Mouse (Mus musculus) layer of hippocampus, adult 18-20 months (tissue): ENCODE data around the gene Gm20721. TPM values are rescaled to one million over a fixed set of nuclear protein-coding genes. Genes with fewer than 3 reads are reported as not detected.
"Not testable (repeated sequence)": the region's sequence is repeated elsewhere in the genome, so short reads cannot be mapped to it uniquely, and the experiment has no call there.

Experiments used
- DNase-seq, 2 experiments: peaks; one replicate each; pipeline ENCODE4 v3.0.0; 2022; ENCODE audit warnings: low spot score in 2 of 2
- long read RNA-seq: library from polyadenylated mRNA; stranded (forward); transcript quantifications from one replicate; pipeline ENCODE4 v2.0.0, GENCODE M21; 2021
- total RNA-seq, 2 experiments: library from RNA; stranded (reverse); gene quantifications; 2 replicates each; pipeline ENCODE4 v1.2.3; 2021

Gm20721 gene
- total RNA-seq, result 1 to 10 TPM; 3.1 to 3.2 TPM
- long read RNA-seq, result 0 reads

DNA sequence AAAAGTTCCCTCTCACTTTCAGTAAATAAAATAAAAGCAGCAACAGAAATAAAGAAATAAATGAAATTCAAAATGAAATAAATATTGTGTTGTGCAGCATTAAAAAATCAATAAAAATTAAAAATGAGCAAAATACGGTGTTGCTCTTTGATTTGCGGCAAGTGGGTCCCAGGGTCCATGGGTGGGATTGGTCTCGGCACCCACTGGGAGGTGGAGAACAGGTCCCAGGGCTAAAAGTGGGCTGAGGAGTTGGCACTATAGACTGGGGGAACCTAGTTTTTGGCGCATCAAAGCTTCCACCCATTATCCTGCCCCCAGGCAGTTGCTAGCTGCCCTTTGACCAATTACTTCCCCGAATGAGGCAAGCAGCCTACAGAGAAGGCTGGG is at the start of gene Gm20721:
Gene Gm20721, minus strand, starts transcription at position 101 of the 387 bp plus-strand sequence.
- DNase-seq, result no peak

DNA sequence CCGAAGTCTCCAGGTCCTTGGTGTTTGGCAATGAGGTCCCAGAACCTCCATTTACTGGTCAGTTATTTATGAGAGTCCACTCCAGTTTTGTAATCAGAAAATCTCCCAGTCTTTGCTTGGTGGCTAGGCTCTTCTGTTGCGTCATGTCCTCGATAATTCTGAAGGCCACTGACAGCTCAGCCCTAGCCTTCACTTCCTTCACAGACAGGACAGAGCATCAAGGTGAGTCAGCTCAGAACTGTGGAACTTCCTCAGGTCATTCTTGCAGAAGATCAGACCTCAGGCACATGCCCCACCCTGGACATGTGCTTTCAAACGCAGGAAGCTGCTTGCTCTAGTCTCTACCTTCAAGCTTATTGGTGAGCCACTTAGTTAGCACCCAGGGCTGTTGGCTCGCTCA is 46.9 kb upstream of the Gm20721 start:
- DNase-seq, result no peak

GRCm38 (mm10) chr2:174392554-174392953 is 46.0 kb upstream of the Gm20721 start:
- DNase-seq, result no peak

DNA sequence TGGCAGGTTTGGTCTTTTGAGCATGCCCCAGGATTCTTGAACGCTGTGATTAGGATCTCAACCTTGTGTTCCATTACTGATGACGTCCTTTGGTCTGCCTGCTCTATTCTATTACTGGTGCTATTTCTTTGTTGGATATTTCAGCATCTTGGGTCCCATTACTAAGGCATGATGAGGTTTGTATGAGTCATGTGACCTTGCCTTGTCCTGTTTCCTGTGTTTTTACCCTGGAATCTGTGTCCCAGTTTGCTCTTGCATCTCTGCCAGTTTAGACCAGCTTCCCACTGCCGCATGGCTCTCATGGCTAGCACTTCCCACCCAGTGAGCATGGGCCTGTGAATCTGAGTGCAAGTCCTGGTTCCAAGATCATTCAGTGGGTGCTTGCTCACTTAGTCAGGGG is 45.4 kb upstream of the Gm20721 start:
- no peak for DNase-seq

DNA sequence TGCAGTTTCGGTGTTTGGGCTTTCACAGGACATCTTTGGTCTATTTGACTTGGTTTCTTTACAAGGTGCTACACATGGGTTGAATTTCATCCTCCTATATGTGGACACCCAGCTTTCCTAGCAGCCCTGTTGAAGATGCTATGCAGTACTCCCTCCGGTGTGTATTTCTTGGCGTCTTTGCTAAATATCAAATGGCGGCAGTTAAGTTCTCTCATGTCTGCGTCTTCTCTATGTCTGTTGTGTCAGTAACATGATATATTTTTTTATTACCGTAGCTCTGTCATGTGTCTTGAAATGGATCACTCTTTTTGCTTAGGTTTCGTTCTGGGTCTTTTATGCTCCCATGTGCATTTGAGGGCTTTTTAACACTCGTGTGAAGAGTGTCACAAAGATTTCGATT is 34.5 kb upstream of the Gm20721 start:
- DNase-seq, result no peak

DNA sequence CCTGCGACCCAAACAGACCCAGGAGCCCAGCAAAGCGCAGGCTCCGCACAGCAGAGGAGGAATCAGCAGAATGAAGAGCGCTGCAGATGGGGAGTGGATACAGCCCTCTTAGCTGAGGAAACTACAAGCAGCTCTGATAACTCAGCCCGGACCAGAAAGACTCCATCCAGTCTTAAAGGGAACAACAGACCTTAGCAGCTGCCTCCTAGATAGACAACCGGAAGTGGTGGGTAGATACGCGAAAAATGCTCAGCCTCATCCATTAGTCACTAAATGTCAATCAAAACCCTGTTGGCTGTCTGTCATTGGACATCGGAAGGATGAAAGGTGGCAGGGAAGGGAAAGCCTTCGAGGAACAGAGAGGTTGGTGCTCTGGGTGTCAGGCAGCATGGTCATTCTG is 20.1 kb upstream of the Gm20721 start:
- DNase-seq, result no peak

- DNase-seq, result no peak
Observed at GRCm38 (mm10) chr2:174359656-174360055, 13.1 kb upstream of the Gm20721 start.

- DNase-seq, result no peak
Observed at GRCm38 (mm10) chr2:174358516-174358915, 12.0 kb upstream of the Gm20721 start.

DNA sequence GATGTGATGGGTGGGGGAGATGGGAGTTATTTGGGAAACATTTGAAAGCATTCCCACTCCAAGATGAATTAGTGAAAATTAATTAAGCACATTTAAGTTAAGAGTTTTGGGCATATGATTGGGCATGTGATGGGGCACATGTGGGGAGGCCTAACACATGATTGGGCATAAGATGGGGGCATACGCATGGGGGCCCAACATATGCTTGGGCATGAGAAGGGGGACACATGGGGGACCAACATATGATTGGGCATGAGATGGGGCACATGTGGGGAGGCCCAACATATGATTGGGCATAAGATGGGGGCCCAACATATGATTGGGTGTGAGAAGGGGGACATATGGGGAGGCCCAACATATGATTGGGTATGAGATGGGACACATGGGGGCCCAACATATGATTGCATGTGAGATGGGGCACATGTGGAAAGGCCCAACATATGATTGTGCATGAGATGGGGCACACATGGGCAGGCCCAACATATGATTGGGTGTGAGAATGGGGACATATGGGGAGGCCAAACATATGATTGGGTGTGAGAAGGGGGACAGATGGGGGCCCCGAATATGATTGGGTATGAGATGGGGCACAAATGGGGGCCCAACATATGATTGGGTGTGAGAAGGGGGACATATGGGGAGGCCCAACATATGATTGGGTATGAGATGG is 622 bp upstream of the Gm20721 start:
- DNase-seq, result not testable (repeated sequence)

DNA sequence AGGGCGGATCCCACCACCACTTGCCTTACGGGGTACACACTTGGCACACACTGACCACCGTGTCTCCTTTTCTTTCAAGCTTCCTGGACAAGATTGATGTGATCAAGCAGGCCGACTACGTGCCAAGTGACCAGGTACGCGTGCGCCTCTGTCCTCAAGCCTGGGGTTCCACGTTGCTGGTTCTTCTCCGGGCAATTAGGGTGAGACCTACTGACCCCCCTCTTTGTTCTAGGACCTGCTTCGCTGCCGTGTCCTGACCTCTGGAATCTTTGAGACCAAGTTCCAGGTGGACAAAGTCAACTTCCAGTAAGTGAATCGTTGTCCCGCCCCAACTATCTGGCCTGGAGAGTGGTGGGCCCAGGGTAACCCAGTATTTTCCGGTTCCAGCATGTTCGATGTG is 1.5 kb downstream of the Gm20721 start:
- DNase-seq, result no peak

DNA sequence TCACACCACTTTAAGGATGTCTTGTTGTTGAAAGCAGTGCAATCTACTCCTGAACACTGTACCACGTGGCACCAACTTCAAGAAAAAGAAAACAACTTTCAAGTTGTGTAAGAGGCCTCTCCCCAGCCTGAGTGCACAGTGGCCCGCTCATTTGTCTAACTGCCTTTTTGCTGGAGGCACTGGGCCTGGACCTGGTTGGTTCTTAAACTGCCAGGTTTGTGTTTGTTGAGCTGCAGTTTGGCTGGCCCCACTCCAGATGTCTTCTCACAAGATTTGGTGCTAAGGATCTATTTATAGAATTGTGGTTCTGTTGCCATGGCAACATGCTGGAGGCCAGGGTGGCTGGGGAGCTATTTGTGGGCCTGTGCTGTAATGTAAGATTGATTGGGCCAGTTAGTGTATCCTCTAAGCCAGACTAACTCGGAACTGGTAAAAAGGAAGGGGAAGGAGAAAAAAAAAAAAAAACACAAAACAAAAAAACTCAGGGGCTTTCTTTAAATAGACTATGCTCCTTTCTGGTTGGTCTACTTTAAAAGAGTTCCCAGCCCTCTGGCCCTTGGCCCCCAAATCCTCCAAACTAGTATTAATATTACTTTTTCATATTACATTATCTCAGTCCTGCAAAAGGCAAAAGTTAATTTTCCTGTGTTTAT is 2.4 kb downstream of the Gm20721 start:
- peak; percentile 50 to 77 for DNase-seq

DNA sequence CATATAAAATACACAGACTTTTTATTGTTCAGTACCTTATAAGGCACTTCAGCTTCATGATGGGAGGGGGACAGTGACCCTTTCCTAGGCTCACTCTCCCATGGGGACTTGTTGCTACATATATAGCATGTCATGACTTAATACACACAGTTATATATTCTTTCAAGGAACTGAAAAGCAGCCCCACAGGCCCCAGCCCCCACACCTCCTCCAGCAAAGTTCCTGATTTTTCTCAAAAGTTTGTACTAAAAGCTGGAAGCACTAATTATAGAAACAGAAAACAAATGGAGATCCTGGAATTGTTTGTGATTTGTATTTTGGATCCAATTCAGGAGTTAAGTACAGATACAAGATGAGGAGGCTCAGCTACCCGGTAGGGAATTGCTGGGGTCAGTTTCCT is 2.9 kb downstream of the Gm20721 start:
- DNase-seq, result no peak

- DNase-seq, result peak in 1 of 2 experiments; percentile 38
Observed at GRCm38 (mm10) chr2:174342793-174343400, 3.6 kb downstream of the Gm20721 start.

GRCm38 (mm10) chr2:174340893-174341580 is 5.5 kb downstream of the Gm20721 start:
- no peak for DNase-seq

DNA sequence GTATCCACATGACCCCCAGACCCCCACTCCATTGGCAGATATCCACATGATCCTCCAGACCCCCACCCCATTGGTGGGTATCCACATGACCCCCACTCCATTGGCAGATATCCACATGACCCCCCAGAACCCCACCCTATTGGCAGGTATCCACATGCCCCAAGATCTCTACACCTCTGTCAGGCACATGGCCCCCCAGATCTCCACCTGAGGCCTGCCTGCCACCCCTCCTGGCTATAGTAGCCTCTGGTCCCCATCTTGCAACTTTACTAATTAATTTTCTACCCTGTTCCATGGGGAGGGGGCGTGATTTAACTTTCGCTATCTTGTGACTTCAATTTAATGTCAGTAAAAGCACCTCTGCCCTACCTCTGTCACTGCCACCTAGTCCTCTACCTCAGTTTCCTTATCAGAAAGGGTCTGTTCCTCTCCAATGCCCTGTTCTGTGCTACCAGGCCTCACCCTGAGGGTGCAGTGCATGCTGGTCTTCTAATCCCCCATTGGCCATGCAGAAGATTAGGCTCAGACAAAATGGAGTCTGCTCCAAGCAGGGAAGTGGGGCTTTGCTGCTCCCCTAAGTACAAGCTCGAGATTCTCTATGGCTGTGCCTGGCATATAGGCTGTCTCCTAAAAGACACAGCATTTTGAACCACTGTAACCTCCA is 6.2 kb downstream of the Gm20721 start:
- DNase-seq, result no peak

GRCm38 (mm10) chr2:174339701-174340100 is 6.8 kb downstream of the Gm20721 start:
- no peak for DNase-seq

DNA sequence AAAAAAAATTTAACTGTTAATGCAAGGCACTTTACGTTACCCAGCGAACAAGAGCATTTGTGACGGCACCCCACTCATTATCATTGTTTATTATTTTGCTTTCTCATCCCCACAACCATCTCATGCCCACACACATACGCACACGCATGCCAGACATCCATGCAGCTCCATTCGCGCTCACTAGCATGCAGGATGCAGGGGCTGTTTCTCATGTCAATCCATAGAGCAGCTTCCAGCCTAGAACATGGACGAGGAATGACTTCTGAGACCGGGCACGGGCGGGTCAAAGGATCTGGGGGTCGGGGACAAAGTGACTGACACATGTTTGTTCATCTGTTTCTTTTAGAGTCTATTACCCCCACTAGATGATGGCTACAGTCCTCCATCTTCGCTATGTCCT is 9.2 kb downstream of the Gm20721 start:
- DNase-seq, result no peak

- DNase-seq, result no peak
Observed at GRCm38 (mm10) chr2:174334415-174334814, 12.1 kb downstream of the Gm20721 start.

GRCm38 (mm10) chr2:174333239-174333890 is 13.1 kb downstream of the Gm20721 start:
- no peak for DNase-seq

DNA sequence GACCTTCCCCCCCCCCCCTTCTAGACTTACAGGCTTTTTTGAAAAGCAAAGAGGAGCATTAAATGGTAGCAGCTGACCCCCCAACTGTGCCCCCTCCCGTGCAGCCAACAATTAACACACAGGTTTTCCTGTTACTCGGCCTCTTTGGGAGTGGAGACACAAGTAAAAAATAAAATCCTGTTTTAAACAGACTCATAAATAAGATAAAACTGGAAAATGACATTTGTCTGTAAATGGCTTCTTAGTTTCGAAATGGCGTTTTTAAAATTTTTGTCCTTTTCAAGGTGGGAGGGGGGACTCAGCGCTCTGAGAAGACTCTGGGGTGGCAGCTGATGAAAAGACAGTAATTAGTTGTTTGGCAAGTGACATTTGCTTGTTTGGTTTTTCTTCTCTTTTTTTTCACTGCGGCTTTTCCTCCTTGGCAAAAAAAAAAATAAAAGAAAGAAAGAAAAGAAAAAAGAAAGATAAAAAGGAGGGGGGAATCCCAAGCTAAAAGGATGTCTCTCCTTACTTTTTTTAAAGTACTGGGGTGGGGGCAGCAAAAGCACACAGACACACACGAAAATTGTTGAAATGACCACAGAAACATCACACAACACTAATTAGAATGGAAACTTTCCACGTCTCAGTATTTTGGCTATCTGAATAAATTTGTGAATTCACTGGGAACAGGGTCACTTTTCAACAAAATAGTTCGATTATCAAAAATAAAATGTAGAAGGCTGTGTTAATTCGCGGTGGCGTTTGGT is 15.1 kb downstream of the Gm20721 start:
- DNase-seq, result no peak
